Mouse (Mus musculus): Measurements from ENCODE around the gene S100a13.

Gene S100a13

GRCm38 (mm10) chr3:90555954-90556353 is 41.7 kb downstream of the S100a13 start:
- no peak for DNase-seq

- no peak for DNase-seq
Observed at GRCm38 (mm10) chr3:90560008-90560628, 45.9 kb downstream of the S100a13 start, which contains the start of gene S100a3. Gene S100a3 (plus strand): TSS chr3:90560578.
